Mouse (Mus musculus) ES-E14 (cell line): Measurements from ENCODE around the gene Clybl. TPM values are rescaled to one million over a fixed set of nuclear protein-coding genes. Genes with fewer than 3 reads are reported as not detected.

ENCODE experiments used
- DNase-seq: peaks from one replicate; pipeline ENCODE4 v3.0.0-alpha.2; 2013; ENCODE audit warnings: low read depth, low spot score
- H3K27ac ChIP-seq: 2 replicates; pipeline ENCODE4 v1.5.1; 2012; ENCODE audit warnings: low read depth, mild to moderate bottlenecking, low read length, moderate library complexity, mixed read lengths; ENCODE audit not compliant: poor library complexity, insufficient read depth, severe bottlenecking
- H3K36me3 ChIP-seq: 2 replicates; pipeline ENCODE4 v1.6.1; 2012; ENCODE audit warnings: mild to moderate bottlenecking, low read length, moderate library complexity, mixed read lengths; ENCODE audit not compliant: control insufficient read depth, poor library complexity, insufficient read depth, severe bottlenecking
- H3K4me1 ChIP-seq, 2 experiments: fragments of 150-350 bp in 1 of 2; sonication (generic) in 1 of 2; 2 replicates each; pipeline ENCODE4 v1.6.1; 2012; ENCODE audit warnings: low read length in 2 of 2, mild to moderate bottlenecking in 1 of 2, mixed read lengths in 1 of 2; ENCODE audit not compliant: control insufficient read depth in 2 of 2, insufficient read depth in 2 of 2, poor library complexity in 1 of 2
- H3K4me3 ChIP-seq, 2 experiments: fragments of 150-350 bp in 1 of 2; sonication (generic) in 1 of 2; 2 replicates each; pipeline ENCODE4 v1.5.1; 2012; ENCODE audit warnings: low read length in 2 of 2, low read depth in 1 of 2, mild to moderate bottlenecking in 1 of 2, mixed read lengths in 1 of 2; ENCODE audit not compliant: insufficient read depth in 1 of 2, poor library complexity in 1 of 2, severe bottlenecking in 1 of 2
- H3K9ac ChIP-seq: 2 replicates; pipeline ENCODE4 v1.6.1; 2012; ENCODE audit warnings: low read depth, mild to moderate bottlenecking, low read length, mixed read lengths; ENCODE audit not compliant: poor library complexity, insufficient read depth, severe bottlenecking
- H3K9me3 ChIP-seq: fragments of 150-350 bp; sonication (generic); 2 replicates; pipeline ENCODE4 v1.6.1; 2012; ENCODE audit warnings: low read depth, mild to moderate bottlenecking, low read length; ENCODE audit not compliant: control insufficient read depth, insufficient read depth
- CHD2 ChIP-seq: IDR thresholded peaks from 2 replicates; pipeline ENCODE4 v1.6.1; 2014; ENCODE audit warnings: mild to moderate bottlenecking, low read depth, low read length, inconsistent platforms
- HCFC1 ChIP-seq: IDR thresholded peaks from 2 replicates; pipeline ENCODE4 v1.6.1; 2012; ENCODE audit warnings: low read length, inconsistent platforms, borderline replicate concordance; ENCODE audit not compliant: insufficient read depth
- MAFK ChIP-seq: IDR thresholded peaks from 2 replicates; pipeline ENCODE4 v1.6.1; 2014; ENCODE audit warnings: mild to moderate bottlenecking, low read depth, low read length, inconsistent platforms; ENCODE audit not compliant: insufficient read depth
- ZC3H11A ChIP-seq: IDR thresholded peaks from 2 replicates; pipeline ENCODE4 v1.6.1; 2012; ENCODE audit warnings: low read depth, mild to moderate bottlenecking, inconsistent platforms, low read length, borderline replicate concordance
- ZNF384 ChIP-seq: IDR thresholded peaks from 2 replicates; pipeline ENCODE4 v1.6.1; 2012; ENCODE audit warnings: low read depth, low read length, inconsistent platforms
- in situ Hi-C, 2 experiments: fragments of 600-800 bp; cut with MboI; formaldehyde crosslinking; loops; one replicate each; pipeline ENCODE4 v1.15.1; 2025; ENCODE audit warnings: low sequenced_read_pairs in 2 of 2, inconsistent platforms in 1 of 2; ENCODE audit not compliant: unreplicated experiment in 2 of 2
- total RNA-seq: library from RNA; depleted of rRNA; stranded (reverse); fragments of 300-350 nt; gene quantifications from 2 replicates; pipeline ENCODE4 v1.2.3, GENCODE M21; 2012

Clybl gene
- total RNA-seq, 1 experiment: 2.6 TPM

DNA sequence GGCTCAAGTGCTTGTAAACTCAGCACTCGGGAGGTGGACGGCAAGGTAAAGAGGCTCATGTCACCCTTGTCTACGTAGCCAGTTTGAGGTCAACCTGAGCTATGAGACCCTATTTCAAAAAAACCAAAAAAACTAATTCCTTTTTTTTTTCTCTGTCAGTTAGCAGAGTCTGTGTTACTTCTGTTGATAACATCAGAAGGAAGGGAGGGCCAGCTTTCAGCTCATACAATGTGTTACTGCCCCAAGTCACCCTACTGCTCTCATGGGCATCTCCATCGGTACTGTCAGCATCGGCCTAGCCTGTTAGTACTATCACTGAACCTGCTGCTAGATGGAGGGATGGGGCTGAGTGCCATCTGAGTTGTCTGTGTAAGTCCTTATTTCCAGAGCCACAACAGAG is 102.5 kb downstream of the Clybl start:
- no peaks in the 10 kb centered on the region for H3K9me3 ChIP-seq
- peaks cover 6 to 10% of the 10 kb centered on the region in 2 experiments; a peak in 3 of 4 replicates for H3K4me1 ChIP-seq
- no peak overlapping the region for H3K9ac ChIP-seq
- no peak overlapping the region for H3K4me3 ChIP-seq
- H3K36me3 ChIP-seq: no peaks in the 10 kb centered on the region
- TF ChIP-seq CHD2: no peak
- TF ChIP-seq HCFC1: no peak
- TF ChIP-seq ZC3H11A: no peak
- no peak for TF ChIP-seq ZNF384
- TF ChIP-seq MAFK: no peak
- DNase-seq: no peak
- in situ Hi-C loops: no loop called here
- H3K27ac ChIP-seq: no peak overlapping the region

DNA sequence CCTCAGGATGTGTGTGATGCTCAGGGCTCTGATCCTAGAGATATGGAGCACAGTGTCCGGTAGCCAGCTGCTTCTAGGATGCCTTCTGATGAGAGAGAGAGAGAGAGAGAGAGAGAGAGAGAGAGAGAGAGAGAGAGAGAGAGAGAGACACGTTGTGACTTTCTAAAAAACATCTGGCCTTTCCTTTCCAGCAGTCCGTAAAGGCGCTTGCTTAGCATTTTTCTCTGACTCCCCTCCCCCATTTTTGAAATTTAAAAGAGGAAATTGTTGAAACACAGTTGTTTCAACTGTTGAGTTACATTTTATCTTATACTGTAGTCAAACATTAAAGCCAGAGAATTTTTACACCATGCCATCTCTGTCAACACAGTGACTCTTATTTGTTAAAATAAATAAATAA is 114.9 kb downstream of the Clybl start:
- Histone ChIP-seq H3K4me1 (peaks cover 1 to 6% of the 10 kb centered on the region in 2 experiments; a peak in 1 of 4 replicates), H3K9me3 (no peaks in the 10 kb centered on the region), H3K9ac (no peak overlapping the region), H3K4me3 (no peak overlapping the region), H3K27ac (no peak overlapping the region), H3K36me3 (no peaks in the 10 kb centered on the region)
- in situ Hi-C loops: no loop called here
- DNase-seq: no peak
- no peak for TF ChIP-seq ZNF384
- no peak for TF ChIP-seq ZC3H11A
- TF ChIP-seq CHD2: no peak

DNA sequence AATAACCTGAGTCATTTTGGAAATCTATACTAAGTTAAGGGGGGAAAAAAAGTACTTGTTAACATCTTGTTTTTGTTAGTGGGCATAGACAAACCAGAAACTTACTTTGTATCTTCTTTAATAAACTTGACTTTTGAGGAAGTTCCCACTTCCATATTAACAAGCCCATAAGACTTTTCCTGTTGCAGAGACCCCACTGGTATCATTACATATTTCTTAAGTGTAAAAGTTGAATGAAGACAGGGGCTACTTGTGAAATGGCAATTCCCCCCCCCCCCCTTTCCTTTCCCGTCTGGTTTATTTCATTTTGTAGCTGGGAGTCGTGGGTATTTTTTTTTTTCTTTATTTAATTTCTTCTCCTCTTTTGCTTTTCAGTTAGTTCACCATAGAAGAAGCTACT is 115.4 kb downstream of the Clybl start:
- no peak overlapping the region for H3K4me3 ChIP-seq
- DNase-seq: no peak
- TF ChIP-seq CHD2: no peak
- in situ Hi-C loops: no loop called here
- H3K9ac ChIP-seq: no peak overlapping the region
- H3K36me3 ChIP-seq: no peaks in the 10 kb centered on the region
- H3K27ac ChIP-seq: no peak overlapping the region
- peaks cover 1 to 4% of the 10 kb centered on the region in 2 experiments; a peak in 1 of 4 replicates for H3K4me1 ChIP-seq
- H3K9me3 ChIP-seq: no peaks in the 10 kb centered on the region

DNA sequence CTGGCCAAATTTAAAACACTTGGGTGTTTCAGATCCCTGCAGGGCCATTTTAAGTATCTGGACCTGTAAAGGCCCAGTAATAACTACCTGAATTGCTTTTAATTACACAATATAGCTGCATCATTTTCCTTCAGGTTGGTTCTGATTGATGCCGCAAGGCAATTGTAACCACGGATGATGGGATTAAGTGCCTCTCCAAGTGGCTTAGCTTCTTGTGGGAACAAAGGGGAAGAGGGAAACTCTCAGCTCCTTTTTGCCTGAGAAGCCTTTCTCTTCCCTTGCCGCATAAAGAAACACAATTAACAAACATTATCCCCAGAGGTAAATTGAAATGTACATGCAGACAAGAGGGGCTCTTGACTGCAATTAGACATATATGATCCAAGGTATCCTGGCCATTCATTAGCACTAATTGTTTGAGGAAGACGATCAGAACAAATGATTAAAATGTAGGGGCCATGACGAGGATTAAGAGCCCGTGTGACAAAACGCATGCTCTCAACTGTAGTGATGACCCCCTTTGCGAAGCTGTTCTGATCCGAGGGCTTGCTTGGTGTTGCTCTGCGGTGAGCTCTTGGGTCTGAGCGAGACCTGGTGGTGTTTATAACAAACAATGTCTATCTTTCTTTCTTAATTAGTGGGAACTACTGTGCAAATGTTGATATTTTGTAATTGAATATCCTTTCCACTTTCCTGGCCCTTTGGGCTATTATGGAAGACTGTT is 116.0 kb downstream of the Clybl start:
- H3K4me3 ChIP-seq: no peak overlapping the region
- in situ Hi-C loops: no loop called here
- H3K36me3 ChIP-seq: no peaks in the 10 kb centered on the region
- peaks cover 1 to 4% of the 10 kb centered on the region in 2 experiments; a peak in 1 of 4 replicates for H3K4me1 ChIP-seq
- H3K27ac ChIP-seq: no peak overlapping the region
- no peak for DNase-seq
- H3K9me3 ChIP-seq: no peaks in the 10 kb centered on the region
- TF ChIP-seq HCFC1: no peak
- TF ChIP-seq ZC3H11A: no peak
- no peak for TF ChIP-seq CHD2
- TF ChIP-seq MAFK: no peak
- TF ChIP-seq ZNF384: no peak
- no peak overlapping the region for H3K9ac ChIP-seq

DNA sequence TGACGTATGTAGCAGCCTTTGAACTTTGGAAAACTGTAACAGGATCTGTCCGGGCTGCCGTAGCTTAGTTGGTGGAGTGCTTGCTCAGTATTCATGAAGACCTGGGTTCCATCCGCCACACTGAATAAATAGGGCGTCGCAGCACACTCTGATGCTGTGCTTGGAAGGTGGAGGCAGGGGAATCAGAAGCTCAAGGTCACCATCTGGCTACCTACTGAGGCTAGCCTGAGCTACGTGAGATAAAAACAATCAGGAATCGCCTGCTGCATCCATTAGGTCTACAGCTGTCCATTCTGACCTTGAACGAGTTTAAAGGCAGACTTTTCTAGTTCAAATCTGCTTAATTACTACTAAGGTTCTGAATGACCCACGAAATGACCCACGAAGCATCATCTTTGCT is 118.8 kb downstream of the Clybl start:
- Histone ChIP-seq H3K27ac (no peak overlapping the region), H3K9me3 (no peaks in the 10 kb centered on the region), H3K4me1 (peaks cover 1 to 2% of the 10 kb centered on the region in 2 experiments; a peak in 1 of 4 replicates), H3K36me3 (no peaks in the 10 kb centered on the region), H3K4me3 (no peak overlapping the region), H3K9ac (no peak overlapping the region)
- DNase-seq: no peak
- no peak for TF ChIP-seq MAFK
- TF ChIP-seq CHD2: 0 out of 2 replicates have a peak, but pooled peaks have one; percentile 20
- in situ Hi-C loops: no loop called here
